Mouse (Mus musculus): ENCODE data around the gene Gxylt1. TPM values are rescaled to one million over a fixed set of nuclear protein-coding genes. Genes with fewer than 3 reads are reported as not detected.

Gene Gxylt1
- 10 to 100 TPM; 39.2 to 45.0 TPM for total RNA-seq (2023)

GRCm38 (mm10) chr15:93274679-93275583 is at the start of gene Gxylt1:
TSS of gene Gxylt1 (minus strand) at chr15:93275179.

Other genes with a start within 250 kb of the Gxylt1 start
- gene Yaf2, start 61.8 kb upstream of the Gxylt1 start, total RNA-seq (2023) = 10 to 100 TPM; 16.3 to 19.3 TPM
- 10 to 100 TPM; 75.7 to 92.2 TPM for gene Zcrb1, start 123.2 kb upstream of the Gxylt1 start, total RNA-seq (2023)
- 10 to 100 TPM; 46.0 to 46.3 TPM for gene Pphln1, start 123.2 kb upstream of the Gxylt1 start, total RNA-seq (2023)

All from B cell, adult 67 days (primary cell).